ENCODE assay signal across 12 mouse cellular contexts in genomic region chr13:104894771-104895170, GRCm38 (mm10). TPM values are rescaled to one million over a fixed set of nuclear protein-coding genes. Genes with fewer than 3 reads are reported as not detected.
"Had no signal": no experiment of that assay in that cellular context is flagged by ENCODE, and none has a peak within 500 bp of the region (broad histone marks: within the 10 kb centered on the region; RNA-seq: fewer than 3 reads in every experiment).

No protein-coding gene starts in this region.

- ATAC-seq: midbrain, embryonic 13.5 days; midbrain, embryonic 15.5 days had no signal

- DNase-seq: lung, adult 18-20 months; lung, embryonic 14.5 days; lung, postnatal 10 days; lung, postnatal 4 days; right cerebral cortex, postnatal 14 days; thymus, adult 2 months; thymus, postnatal 25 days; thymus, postnatal 4 days had no signal

RNA-seq across cellular contexts. Expression of gene Shisal2b, which starts 31.1 kb away (rescaled TPM):
- total RNA-seq: monocyte, adult 5-6 weeks; neutrophil, adult 5-6 weeks had no signal
